Mouse (Mus musculus): ENCODE results near the gene Ms4a18. TPM values are rescaled to one million over a fixed set of nuclear protein-coding genes. Genes with fewer than 3 reads are reported as not detected.

Gene Ms4a18
- polyA plus RNA-seq, 1 experiment from 2014 or later, result not detected

GRCm38 (mm10) chr19:10979184-10980168 is 38.4 kb downstream of the Ms4a18 start:
- Histone ChIP-seq H3K9ac (replicated peaks) (no peak overlapping the region), H3K4me2 (replicated peaks) (peak overlapping the region; percentile 22; the same call in 1 of the 2 replicates), H3K27me3 (no peaks in the 10 kb centered on the region), H3K27ac (replicated peaks) (no peak overlapping the region), H3K4me1 (no peaks in the 10 kb centered on the region), H3K36me3 (no peaks in the 10 kb centered on the region), H3K4me3 (no peak overlapping the region), H3K9me3 (no peaks in the 10 kb centered on the region)
- ATAC-seq (replicated peaks), result peak; percentile 47; the same call in 1 of the 2 replicates
- 13% methylated on average over 18 of the region's 18 CpGs for WGBS

- ATAC-seq (replicated peaks), result no peak
- H3K36me3 ChIP-seq, result no peaks in the 10 kb centered on the region
- no peak overlapping the region for H3K4me3 ChIP-seq
- H3K9ac ChIP-seq (replicated peaks), result no peak overlapping the region
- no peak overlapping the region for H3K27ac ChIP-seq (replicated peaks)
- H3K9me3 ChIP-seq, result no peaks in the 10 kb centered on the region
- no peaks in the 10 kb centered on the region for H3K4me1 ChIP-seq
- WGBS, result 61% methylated on average over 4 of the region's 4 CpGs
- H3K4me2 ChIP-seq (replicated peaks), result no peak overlapping the region
- H3K27me3 ChIP-seq, result no peaks in the 10 kb centered on the region
Observed at GRCm38 (mm10) chr19:10976318-10976717, 41.5 kb downstream of the Ms4a18 start.

DNA sequence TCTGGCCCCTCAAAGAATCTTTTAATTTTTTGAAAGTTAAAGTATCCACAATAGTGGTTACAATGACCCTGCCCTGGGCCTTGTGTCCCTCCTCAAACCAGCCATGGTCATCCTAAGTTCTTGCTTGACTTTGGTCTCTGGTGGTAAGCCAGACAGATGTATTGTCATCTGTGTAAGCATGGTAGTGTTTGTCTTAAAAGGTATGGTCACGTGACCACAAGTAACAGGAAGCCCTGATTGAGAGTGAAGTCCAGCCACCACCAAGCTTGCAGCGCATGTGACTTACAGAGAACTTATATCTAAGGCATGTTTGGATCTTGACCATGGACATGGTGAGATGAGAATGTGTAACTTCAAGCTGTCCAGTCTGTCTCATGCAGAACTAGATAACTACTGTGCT is 42.6 kb downstream of the Ms4a18 start:
- ATAC-seq (replicated peaks), result no peak
- Histone ChIP-seq H3K9ac (replicated peaks) (no peak overlapping the region), H3K36me3 (no peaks in the 10 kb centered on the region), H3K4me3 (no peak overlapping the region), H3K4me1 (no peaks in the 10 kb centered on the region), H3K9me3 (no peaks in the 10 kb centered on the region), H3K27ac (replicated peaks) (no peak overlapping the region), H3K27me3 (no peaks in the 10 kb centered on the region), H3K4me2 (replicated peaks) (no peak overlapping the region)
- WGBS, result 87% methylated on average over 2 of the region's 2 CpGs

DNA sequence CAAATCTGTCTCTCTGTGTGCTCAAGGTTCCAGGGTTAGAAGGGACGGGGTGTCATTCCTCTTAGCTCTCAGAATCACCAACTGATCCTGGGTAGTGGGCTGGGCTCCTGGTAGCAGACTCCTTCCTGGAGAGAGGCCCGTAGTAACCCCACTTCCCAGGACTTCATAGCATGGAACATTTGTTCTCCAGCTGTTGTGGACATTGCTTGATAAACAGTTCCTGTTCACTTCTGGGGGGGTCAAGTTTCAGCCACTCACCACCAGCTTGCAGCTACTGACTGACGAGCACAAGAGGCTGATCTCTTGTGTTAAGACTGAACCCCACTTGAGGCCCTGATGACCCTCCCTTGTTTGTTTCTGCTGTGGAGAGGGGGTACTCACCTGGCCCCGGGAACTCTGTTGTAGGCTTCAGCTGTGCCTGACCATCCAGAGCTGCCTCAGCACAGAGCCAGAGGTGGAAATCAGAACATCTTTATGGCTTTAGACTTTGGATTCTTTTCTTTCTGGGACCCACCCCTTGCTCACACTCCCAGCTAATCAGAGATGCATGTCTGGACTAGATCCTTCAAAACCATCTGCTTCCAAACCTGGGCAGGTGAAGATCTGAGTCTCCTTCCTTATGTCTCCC is 43.5 kb downstream of the Ms4a18 start, which contains the start of gene Ms4a10:
Ms4a10 (minus strand) TSS at position 433 of the 628 bp plus-strand sequence.
- Histone ChIP-seq H3K27ac (replicated peaks) (no peak within 1 kb of the TSS), H3K36me3 (no peaks in the 10 kb centered on the region), H3K4me3 (no peak within 1 kb of the TSS), H3K9me3 (no peaks in the 10 kb centered on the region), H3K4me2 (replicated peaks) (no peak within 1 kb of the TSS), H3K9ac (replicated peaks) (no peak within 1 kb of the TSS), H3K4me1 (no peaks in the 10 kb centered on the region), H3K27me3 (no peaks in the 10 kb centered on the region)
- 69% methylated on average over 4 of the region's 4 CpGs for WGBS
- ATAC-seq (replicated peaks), result no peak

DNA sequence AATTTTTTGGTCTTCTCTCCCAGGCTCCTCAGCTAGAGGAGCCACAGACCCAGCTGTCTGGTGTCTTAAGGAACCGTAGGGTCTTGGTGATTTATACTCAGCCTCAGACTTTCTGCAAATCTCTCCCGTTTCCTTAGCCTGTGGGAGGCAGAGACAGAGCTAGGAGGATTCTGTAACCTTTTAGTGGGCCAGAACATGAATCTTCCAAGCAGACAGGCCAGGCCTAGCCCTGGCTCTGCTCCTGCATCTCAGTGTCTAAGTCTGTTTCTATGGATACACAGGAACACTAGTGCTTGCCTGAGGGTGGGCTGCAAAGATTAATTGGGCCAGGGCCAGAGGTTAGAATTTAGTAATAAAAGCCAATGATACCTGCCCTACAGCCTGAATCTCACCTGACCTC is 44.6 kb downstream of the Ms4a18 start:
- 65% methylated on average over 2 of the region's 2 CpGs for WGBS
- no peaks in the 10 kb centered on the region for H3K4me1 ChIP-seq
- H3K4me3 ChIP-seq, result no peak overlapping the region
- H3K36me3 ChIP-seq, result no peaks in the 10 kb centered on the region
- no peak for ATAC-seq (replicated peaks)
- H3K4me2 ChIP-seq (replicated peaks), result no peak overlapping the region
- no peak overlapping the region for H3K27ac ChIP-seq (replicated peaks)
- H3K9me3 ChIP-seq, result no peaks in the 10 kb centered on the region
- H3K27me3 ChIP-seq, result no peaks in the 10 kb centered on the region
- no peak overlapping the region for H3K9ac ChIP-seq (replicated peaks)

GRCm38 (mm10) chr19:10972660-10973059 is 45.2 kb downstream of the Ms4a18 start:
- WGBS, result 11% methylated on average over 3 of the region's 3 CpGs
- Histone ChIP-seq H3K36me3 (no peaks in the 10 kb centered on the region), H3K9ac (replicated peaks) (no peak overlapping the region), H3K4me3 (no peak overlapping the region), H3K9me3 (no peaks in the 10 kb centered on the region), H3K4me1 (no peaks in the 10 kb centered on the region), H3K27me3 (no peaks in the 10 kb centered on the region), H3K27ac (replicated peaks) (no peak overlapping the region), H3K4me2 (replicated peaks) (no peak overlapping the region)
- ATAC-seq (replicated peaks), result no peak

GRCm38 (mm10) chr19:10970457-10970856 is 47.4 kb downstream of the Ms4a18 start:
- Histone ChIP-seq H3K4me3 (no peak overlapping the region), H3K27ac (replicated peaks) (no peak overlapping the region), H3K4me1 (no peaks in the 10 kb centered on the region), H3K9me3 (no peaks in the 10 kb centered on the region), H3K4me2 (replicated peaks) (no peak overlapping the region), H3K36me3 (no peaks in the 10 kb centered on the region), H3K27me3 (no peaks in the 10 kb centered on the region), H3K9ac (replicated peaks) (no peak overlapping the region)
- 76% methylated on average over 3 of the region's 3 CpGs for WGBS
- ATAC-seq (replicated peaks), result no peak

DNA sequence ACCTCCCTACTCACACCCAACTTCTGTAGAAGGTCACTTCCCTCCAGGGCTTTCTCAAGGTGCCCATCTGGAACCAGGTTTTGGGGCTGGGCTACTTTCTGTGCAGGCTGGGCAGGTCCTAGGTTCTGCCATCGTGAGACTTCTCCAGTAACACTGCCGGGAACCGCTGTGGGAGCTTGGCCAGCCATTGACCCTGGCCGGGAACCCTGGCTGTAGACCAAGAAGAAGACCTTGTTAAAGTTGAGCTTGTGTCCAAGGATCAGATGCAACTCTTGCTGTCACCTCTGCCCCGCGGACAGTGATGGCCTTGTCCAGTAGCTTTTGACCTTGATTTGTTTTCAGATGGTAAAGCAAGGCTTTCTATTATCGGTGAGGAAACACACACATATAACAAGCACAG is 49.3 kb downstream of the Ms4a18 start:
- Histone ChIP-seq H3K36me3 (no peaks in the 10 kb centered on the region), H3K4me2 (replicated peaks) (no peak overlapping the region), H3K4me1 (no peaks in the 10 kb centered on the region), H3K27ac (replicated peaks) (no peak overlapping the region), H3K4me3 (no peak overlapping the region), H3K9ac (replicated peaks) (no peak overlapping the region), H3K27me3 (no peaks in the 10 kb centered on the region), H3K9me3 (no peaks in the 10 kb centered on the region)
- 91% methylated on average over 7 of the region's 7 CpGs for WGBS
- no peak for ATAC-seq (replicated peaks)

DNA sequence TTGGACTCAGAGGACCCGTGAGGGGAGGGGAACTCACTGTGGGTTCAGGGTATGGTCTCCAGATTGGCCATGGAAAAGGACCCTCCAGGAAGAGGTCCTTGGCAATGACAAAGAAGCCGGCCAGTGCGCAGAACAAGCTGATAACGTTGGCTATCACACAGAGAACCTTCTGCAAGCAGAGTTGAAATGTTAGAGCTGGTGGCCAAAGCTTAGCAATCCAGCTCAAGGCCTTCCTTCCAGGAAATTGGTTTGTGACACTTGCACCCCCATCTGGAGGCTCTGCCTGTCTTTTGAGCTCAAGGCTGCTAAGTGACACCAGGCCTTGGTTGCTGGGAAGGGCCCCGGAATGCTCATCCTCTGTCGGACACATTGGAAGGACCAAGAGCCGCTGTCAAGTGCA is 52.1 kb downstream of the Ms4a18 start:
- H3K9me3 ChIP-seq, result no peaks in the 10 kb centered on the region
- 89% methylated on average over 7 of the region's 7 CpGs for WGBS
- ATAC-seq (replicated peaks), result no peak

GRCm38 (mm10) chr19:10959978-10960346 is 57.9 kb downstream of the Ms4a18 start:
- no peaks in the 10 kb centered on the region for H3K36me3 ChIP-seq
- ATAC-seq (replicated peaks), result no peak; the same call in 1 of the 2 replicates
- WGBS, result 48% methylated on average over 12 of the region's 12 CpGs
- H3K4me1 ChIP-seq, result no peaks in the 10 kb centered on the region
- H3K4me2 ChIP-seq (replicated peaks), result no peak overlapping the region
- H3K9me3 ChIP-seq, result no peaks in the 10 kb centered on the region
- no peak overlapping the region for H3K4me3 ChIP-seq
- H3K9ac ChIP-seq (replicated peaks), result no peak overlapping the region
- no peak overlapping the region for H3K27ac ChIP-seq (replicated peaks)
- H3K27me3 ChIP-seq, result no peaks in the 10 kb centered on the region

More for the DNA sequence above, 52.1 kb downstream of the Ms4a18 start:
- Histone ChIP-seq H3K9ac (replicated peaks) (no peak overlapping the region), H3K36me3 (no peaks in the 10 kb centered on the region), H3K4me2 (replicated peaks) (no peak overlapping the region), H3K4me3 (no peak overlapping the region), H3K27ac (replicated peaks) (no peak overlapping the region), H3K4me1 (no peaks in the 10 kb centered on the region), H3K27me3 (no peaks in the 10 kb centered on the region)

DNA sequence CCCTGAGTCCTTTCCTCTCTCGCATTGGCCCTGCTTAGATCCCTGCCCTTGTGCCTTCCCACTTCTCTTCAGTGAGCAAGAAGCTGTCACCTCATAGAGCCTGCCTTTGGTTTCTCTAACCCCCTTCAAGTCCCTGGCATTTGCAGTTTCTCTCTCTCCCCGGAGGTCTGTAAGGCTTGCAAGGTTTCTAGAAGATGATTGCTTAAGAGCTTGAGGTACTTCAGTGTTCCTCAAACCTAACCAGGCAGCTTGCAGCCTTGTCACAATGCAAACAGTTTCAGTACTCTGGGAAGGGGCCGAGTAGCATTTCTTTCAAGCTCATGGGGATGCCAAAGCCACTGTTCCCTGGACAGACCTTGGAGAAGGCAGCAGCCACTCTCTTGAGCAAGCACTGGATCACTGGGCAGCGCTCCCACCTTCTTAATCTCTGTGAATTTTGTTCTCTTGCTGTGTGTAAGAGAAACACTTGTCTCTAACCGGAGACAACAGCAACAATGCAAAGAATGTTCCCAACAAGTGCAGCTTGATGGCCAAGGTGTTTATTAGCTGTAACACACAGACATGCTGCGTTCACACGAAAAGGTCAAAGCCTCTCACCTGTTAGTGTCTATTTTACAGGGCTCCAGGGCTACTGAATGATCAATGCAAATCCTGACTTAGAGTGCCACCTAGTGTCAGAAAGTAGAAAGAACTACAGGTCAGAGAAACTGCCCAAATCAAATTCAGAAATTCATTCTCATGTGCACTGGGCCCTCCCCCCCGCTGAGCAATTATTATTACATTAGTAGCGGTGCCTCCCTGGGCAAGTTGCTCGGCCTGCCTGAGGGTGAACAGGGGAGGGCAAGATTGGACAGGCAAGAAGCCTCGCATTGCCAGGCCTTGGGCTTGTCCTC is 58.5 kb downstream of the Ms4a18 start:
- no peaks in the 10 kb centered on the region for H3K27me3 ChIP-seq
- H3K36me3 ChIP-seq, result no peaks in the 10 kb centered on the region
- H3K4me2 ChIP-seq (replicated peaks), result no peak overlapping the region
- no peaks in the 10 kb centered on the region for H3K4me1 ChIP-seq
- peak; percentile 78 for ATAC-seq (replicated peaks)
- H3K4me3 ChIP-seq, result no peak overlapping the region
- WGBS, result 32% methylated on average over 11 of the region's 11 CpGs
- no peak overlapping the region for H3K9ac ChIP-seq (replicated peaks)
- no peaks in the 10 kb centered on the region for H3K9me3 ChIP-seq
- no peak overlapping the region for H3K27ac ChIP-seq (replicated peaks)
